Mouse (Mus musculus): ENCODE measurements around the gene Slfn1. TPM values are rescaled to one million over a fixed set of nuclear protein-coding genes. Genes with fewer than 3 reads are reported as not detected.

Gene Slfn1
- not detected in 2 replicates for polyA plus RNA-seq (2016; fragmentation: Nextera tagmentation; extraction: Ambion mirVana)

DNA sequence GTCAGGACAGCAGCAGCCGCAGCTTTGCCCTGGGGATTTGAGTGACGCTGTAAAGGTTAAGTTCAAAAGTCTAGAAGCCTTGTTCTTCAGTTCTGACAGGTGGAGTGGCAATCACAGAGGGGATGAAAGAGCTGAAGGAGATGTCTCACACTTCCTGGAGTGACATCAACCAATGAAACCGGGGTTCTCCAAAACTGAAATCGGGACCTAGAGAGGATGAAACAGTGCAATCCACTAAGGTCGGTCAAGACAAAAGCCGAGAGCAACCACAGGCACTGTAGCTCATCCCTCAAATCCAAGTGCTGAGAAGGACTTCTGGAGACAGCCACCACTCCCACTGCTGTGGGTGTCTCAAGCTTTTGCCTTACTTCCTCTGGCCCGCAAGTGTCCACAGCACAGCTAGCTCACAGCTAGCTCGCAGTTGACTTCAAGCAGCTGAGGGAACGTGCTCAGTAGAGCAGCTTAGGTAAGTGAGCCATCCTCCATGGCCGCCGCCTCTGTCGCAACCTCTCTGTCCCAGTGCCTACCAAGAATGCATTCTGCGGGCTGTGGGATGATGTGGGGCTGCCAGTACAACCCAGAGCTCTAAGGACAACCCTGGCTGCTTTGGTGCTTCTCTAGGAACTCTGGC lies at the start of gene Slfn1:
Slfn1 (plus strand) TSS at position 253 of the 631 bp plus-strand sequence.
- no peak within 1 kb of the TSS for H3K4me3 ChIP-seq
- no peaks in the 10 kb centered on the region for H3K27me3 ChIP-seq (replicated peaks; ENCODE audit: low read depth, poor library complexity, severe bottlenecking)
- no peaks in the 10 kb centered on the region for H3K36me3 ChIP-seq (replicated peaks)
- no peak within 1 kb of the TSS for H3K27ac ChIP-seq (replicated peaks)
- 90% methylated on average over 13 of the region's 13 CpGs for WGBS
- no peak for DNase-seq (ENCODE audit: low spot score)
- H3K9me3 ChIP-seq: no peaks in the 10 kb centered on the region
- H3K4me1 ChIP-seq: no peaks in the 10 kb centered on the region

DNA sequence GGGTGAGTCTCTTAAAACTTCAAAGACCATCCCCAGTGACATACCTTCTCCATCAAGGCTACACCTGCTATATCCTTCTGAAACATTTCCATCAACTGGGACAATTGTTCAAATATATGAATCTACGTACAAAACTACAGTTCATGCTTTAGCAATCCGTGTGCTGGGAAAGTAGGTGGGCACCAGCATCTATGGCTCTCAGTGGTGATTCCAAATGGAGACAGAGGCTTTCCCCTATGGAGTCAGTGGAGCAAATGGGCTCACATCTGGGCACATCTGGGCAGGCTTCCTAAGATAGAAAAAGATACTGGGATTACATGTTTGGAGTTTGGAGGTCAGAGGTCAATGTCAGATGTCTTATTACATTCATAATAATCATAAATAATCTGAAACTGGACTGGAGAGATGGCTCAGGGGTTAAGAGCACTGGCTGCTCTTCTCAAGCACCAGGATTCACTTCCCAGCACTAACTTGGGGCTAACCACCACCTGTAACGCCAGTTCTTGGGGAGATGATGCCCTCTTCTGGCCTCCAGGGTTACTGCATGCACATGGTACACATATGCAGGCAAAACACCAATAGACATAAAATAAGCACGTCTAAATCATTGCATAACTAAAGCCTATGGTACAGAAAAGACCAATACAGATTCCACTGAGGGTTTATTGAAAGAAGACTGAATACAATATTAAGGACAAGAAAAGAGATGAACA lies 48.5 kb upstream of the Slfn1 start:
- H3K9me3 ChIP-seq: no peaks in the 10 kb centered on the region
- WGBS: 77% methylated on average over 4 of the region's 4 CpGs
- H3K27me3 ChIP-seq (replicated peaks; ENCODE audit: low read depth, poor library complexity, severe bottlenecking): no peaks in the 10 kb centered on the region
- H3K36me3 ChIP-seq (replicated peaks): no peaks in the 10 kb centered on the region
- no peak overlapping the region for H3K4me3 ChIP-seq
- H3K27ac ChIP-seq (replicated peaks): no peak overlapping the region
- DNase-seq (ENCODE audit: low spot score): no peak
- H3K4me1 ChIP-seq: no peaks in the 10 kb centered on the region

DNA sequence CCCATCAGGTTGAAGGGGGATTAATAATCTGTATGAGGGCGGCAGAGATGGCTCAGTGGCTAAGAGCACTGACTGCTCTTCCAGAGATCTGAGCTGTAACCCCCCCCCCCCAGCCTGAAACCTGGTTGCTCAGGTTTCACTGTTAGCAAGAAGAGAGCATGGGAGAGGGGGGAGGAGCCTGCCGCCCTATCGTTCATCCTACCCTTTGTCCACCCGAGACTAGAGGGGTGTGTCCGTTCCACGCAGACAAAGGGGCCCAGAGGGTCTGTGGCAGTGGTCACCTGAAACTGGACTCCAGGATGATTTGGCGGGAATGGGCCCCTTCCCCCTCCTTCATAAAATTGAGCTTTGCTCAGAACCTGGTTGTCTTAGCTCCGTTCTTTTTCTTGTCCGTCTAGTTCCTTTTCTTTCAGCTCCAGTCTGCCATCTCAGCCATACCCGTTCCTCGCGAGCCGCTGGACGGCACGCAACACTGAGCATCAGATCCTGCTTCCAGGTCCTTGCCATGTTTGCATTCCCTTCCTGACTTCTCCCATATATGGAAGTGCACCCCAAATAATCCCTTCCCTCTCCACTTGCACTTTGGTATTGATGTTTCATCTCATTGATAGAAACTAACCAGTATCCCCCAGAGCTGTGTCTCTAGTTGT lies 46.2 kb upstream of the Slfn1 start:
- H3K36me3 ChIP-seq (replicated peaks): no peaks in the 10 kb centered on the region
- H3K27ac ChIP-seq (replicated peaks): no peak overlapping the region
- WGBS: 91% methylated on average over 15 of the region's 15 CpGs

DNA sequence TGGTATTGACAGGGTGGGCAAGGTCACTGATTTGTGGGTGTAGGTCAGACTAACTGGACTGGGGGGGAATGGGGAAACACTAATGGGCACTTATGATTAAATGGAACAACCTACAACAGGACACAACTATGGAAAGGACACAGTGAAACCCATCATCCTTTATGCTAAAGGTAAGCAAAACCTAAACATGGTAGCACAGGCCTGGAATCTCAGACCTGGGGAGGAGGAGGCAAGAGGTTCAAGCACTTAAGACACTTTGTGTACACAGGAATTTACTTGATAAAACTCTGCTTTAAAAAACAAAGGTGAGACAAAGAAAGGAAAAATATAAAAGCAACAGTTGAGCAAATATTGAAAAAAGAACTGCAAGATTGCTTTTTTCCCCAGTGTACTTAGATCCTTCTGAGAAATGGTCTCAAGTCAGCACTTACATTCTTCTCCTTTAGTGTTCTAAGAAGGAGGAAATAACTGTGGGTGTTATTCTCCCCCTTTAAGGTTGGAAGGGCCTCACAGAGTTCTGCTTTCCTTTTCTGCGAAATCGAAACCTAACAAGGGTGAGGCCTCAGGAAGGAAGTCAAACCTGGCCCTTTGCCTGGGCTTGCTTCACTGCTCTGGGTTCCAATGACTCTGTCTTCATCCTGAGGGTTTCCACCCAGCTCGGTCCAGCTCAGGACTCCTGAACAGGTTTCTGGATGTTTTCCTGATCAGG lies 38.8 kb upstream of the Slfn1 start:
- H3K4me3 ChIP-seq: no peak overlapping the region
- no peaks in the 10 kb centered on the region for H3K36me3 ChIP-seq (replicated peaks)
- 79% methylated on average over 3 of the region's 3 CpGs for WGBS
- H3K9me3 ChIP-seq: no peaks in the 10 kb centered on the region
- no peaks in the 10 kb centered on the region for H3K4me1 ChIP-seq
- no peak overlapping the region for H3K27ac ChIP-seq (replicated peaks)
- DNase-seq (ENCODE audit: low spot score): no peak
- H3K27me3 ChIP-seq (replicated peaks; ENCODE audit: low read depth, poor library complexity, severe bottlenecking): no peaks in the 10 kb centered on the region

More for the DNA sequence above, 46.2 kb upstream of the Slfn1 start:
- DNase-seq (ENCODE audit: low spot score): no peak
- Histone ChIP-seq H3K4me1 (no peaks in the 10 kb centered on the region), H3K27me3 (replicated peaks; ENCODE audit: low read depth, poor library complexity, severe bottlenecking) (no peaks in the 10 kb centered on the region), H3K4me3 (no peak overlapping the region), H3K9me3 (no peaks in the 10 kb centered on the region)

DNA sequence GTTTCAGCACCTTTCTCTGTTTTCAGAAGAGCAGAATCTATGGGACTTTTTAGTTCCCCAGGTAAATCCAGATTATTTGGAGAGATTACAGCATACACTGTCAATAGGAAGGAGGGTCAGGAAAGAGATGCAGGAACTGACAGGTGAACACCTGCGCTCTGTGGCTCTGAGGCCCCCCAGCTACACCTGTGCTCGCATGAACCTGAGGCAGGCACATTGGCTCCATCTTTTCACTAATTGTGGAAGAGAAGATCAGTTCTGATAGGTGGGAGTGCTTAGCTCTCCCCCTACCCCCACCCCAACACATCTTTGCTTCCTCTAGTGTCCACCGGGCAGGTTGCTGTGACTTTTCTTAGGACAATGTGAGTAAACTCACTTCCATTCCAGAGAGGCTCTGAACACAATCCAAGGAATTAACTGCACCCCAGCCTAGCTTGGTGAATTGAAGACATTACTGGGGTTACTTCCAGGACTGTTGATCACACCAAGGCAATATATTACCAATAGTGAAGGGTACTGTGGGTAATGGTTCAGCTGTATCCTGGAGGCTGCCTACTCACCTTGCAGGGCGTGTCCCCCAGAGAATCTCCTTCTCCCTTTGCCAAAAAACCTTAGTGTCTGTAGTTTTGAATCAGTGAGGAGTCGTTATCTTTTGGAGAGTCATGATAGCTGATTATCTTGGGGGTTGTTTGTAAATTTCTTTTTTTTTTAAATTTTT lies 38.1 kb upstream of the Slfn1 start:
- H3K4me1 ChIP-seq: no peaks in the 10 kb centered on the region
- no peaks in the 10 kb centered on the region for H3K36me3 ChIP-seq (replicated peaks)
- H3K27ac ChIP-seq (replicated peaks): no peak overlapping the region
- H3K27me3 ChIP-seq (replicated peaks; ENCODE audit: low read depth, poor library complexity, severe bottlenecking): no peaks in the 10 kb centered on the region
- H3K4me3 ChIP-seq: no peak overlapping the region
- WGBS: 88% methylated on average over 5 of the region's 5 CpGs
- DNase-seq (ENCODE audit: low spot score): no peak
- H3K9me3 ChIP-seq: no peaks in the 10 kb centered on the region

DNA sequence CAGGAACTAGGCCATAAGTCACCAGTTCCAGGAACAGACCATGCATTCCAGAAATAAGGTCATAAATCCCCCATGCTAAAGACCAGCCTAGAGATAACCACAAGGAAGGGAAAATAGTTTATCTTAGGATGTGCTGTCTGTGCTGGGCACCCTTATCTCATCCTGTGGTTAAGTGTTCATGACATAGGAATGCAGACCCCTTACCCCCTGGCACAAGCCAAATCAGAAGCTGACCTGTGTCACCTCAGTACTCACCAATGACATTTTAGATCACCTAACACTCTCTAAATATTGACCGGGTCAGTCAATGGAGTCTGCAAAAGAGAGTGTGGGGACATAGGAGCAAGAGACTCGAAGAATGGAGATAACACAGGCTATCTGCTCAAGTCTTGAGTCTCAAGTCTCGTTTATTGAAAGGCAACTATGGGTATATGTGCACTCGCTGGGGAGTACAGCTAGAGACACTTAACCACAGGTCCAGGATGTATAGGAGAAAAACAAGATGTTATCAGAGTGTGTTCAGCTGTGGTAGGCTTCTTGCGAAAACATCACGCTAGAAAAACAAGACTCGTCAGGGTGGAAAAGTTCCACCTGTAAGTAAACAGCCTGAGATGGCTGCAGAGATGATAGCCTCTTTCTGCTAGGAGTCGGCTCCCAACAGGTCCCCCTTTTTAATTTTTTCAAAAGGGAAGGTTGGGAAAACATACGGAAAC lies 37.0 kb upstream of the Slfn1 start:
- 84% methylated on average over 9 of the region's 9 CpGs for WGBS
- no peak for DNase-seq (ENCODE audit: low spot score)

DNA sequence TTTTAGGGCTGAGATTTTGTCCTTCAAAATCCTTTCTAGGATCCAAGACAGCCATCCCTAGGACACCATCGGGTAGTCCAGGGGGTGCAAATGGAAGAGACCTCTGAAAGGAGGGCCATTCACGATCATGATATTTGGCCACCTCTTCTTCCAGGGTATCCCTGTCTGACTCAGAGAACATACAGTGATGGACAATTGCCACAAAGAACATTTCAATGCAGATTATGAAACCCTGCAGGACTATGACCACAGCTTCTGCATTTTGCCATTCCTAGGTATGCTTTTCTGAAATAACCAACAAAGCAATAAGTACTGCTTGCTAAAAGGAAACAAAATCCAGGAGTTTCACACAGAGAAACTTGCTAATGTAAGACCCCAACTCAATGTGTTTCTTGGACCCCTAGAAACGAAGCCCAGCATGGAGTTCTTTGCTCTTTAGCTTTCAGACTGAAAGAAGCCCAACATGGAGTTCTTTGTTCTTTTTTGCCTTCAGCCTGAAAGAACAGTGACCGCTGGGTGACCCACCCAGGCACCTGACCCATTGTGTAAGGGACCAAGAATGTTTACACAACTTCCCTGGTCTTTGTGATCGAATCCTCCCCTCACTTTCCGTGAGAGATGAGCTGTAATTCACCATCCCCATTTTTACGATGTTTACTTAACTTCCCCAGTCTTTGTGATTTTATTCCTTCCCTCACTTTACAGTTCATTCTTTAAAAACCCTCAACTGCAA lies 33.7 kb upstream of the Slfn1 start:
- DNase-seq (ENCODE audit: low spot score): no peak
- Histone ChIP-seq H3K4me1 (no peaks in the 10 kb centered on the region), H3K27ac (replicated peaks) (no peak overlapping the region), H3K27me3 (replicated peaks; ENCODE audit: low read depth, poor library complexity, severe bottlenecking) (no peaks in the 10 kb centered on the region), H3K36me3 (replicated peaks) (no peaks in the 10 kb centered on the region), H3K4me3 (no peak overlapping the region), H3K9me3 (peaks cover 7% of the 10 kb centered on the region; the same call in 1 of the 2 replicates)
- WGBS: 70% methylated on average over 7 of the region's 7 CpGs

More for the DNA sequence above, 37.0 kb upstream of the Slfn1 start:
- H3K4me3 ChIP-seq: no peak overlapping the region
- H3K36me3 ChIP-seq (replicated peaks): no peaks in the 10 kb centered on the region
- H3K4me1 ChIP-seq: no peaks in the 10 kb centered on the region
- H3K27ac ChIP-seq (replicated peaks): no peak overlapping the region
- H3K9me3 ChIP-seq: 0 out of 2 replicates have a peak, but pooled peaks cover 2% of the 10 kb centered on the region
- H3K27me3 ChIP-seq (replicated peaks; ENCODE audit: low read depth, poor library complexity, severe bottlenecking): no peaks in the 10 kb centered on the region

DNA sequence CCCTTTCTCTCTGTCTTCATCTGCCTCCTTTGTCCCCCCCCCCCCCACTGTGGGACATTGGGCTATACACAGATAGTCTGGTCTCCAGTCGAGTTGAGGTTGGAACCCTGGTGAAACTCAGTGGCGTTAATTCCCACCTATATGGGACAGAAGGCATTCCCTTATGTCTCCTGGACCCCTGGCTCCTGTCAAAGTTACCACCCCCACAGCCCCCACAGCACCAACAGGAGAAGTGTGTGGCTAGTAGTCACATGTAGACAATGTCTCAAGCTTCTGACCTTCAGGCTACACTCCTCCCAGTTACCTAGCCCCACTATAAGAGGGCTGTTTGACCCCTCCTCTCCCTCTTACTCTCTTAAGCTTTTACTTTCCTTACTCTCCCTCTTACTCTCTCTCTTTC lies 32.5 kb upstream of the Slfn1 start:
- Histone ChIP-seq H3K4me3 (no peak overlapping the region), H3K27me3 (replicated peaks; ENCODE audit: low read depth, poor library complexity, severe bottlenecking) (no peaks in the 10 kb centered on the region), H3K27ac (replicated peaks) (no peak overlapping the region), H3K36me3 (replicated peaks) (no peaks in the 10 kb centered on the region), H3K9me3 (peaks cover 7% of the 10 kb centered on the region; the same call in 1 of the 2 replicates), H3K4me1 (no peaks in the 10 kb centered on the region)
- DNase-seq (ENCODE audit: low spot score): no peak
- 85% methylated on average over 2 of the region's 2 CpGs for WGBS

DNA sequence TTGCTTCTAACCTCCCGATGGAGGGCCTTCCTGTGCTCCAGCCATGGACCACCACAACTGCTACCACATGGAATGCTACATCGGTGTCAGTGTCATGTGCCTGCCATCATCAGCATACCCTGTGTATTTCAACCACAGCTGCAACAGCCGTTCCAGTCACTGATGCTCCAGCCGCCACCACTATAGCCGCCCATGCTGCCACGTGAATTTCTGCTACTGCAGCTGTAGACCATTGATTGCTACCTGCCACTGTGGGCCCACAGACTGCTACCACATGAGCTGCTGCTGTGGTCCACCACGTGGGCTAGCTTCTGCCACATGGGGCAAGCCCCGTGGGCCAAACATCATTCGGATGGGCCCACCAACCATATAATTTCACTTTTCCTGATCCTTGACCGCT lies 31.9 kb upstream of the Slfn1 start:
- Histone ChIP-seq H3K4me3 (no peak overlapping the region), H3K27me3 (replicated peaks; ENCODE audit: low read depth, poor library complexity, severe bottlenecking) (no peaks in the 10 kb centered on the region), H3K9me3 (peaks cover 7% of the 10 kb centered on the region; the same call in 1 of the 2 replicates), H3K27ac (replicated peaks) (no peak overlapping the region), H3K36me3 (replicated peaks) (no peaks in the 10 kb centered on the region), H3K4me1 (no peaks in the 10 kb centered on the region)
- no peak for DNase-seq (ENCODE audit: low spot score)
- WGBS: 92% methylated on average over 10 of the region's 10 CpGs

DNA sequence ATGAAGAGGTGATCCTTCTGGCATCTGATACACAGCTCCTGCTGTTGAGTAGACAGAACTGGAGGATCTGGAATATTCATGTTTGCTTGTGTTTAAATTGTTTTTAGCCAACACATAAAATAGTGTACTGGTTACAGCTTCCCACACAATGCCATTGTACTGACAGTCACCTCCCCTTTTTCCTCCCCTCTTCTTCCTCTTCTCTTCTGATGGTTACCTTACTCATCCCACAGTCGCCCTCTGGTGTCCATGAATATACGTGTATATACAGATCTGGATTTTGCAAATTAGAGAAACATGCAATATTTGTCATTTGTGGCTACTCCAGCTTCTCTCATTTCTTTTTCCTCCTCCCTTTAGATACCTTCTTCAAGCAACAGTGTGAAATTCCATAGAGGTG lies 1.5 kb upstream of the Slfn1 start:
- 0 out of 2 replicates have a peak, but pooled peaks cover 2% of the 10 kb centered on the region for H3K9me3 ChIP-seq
- no peak overlapping the region for H3K4me3 ChIP-seq
- no peaks in the 10 kb centered on the region for H3K27me3 ChIP-seq (replicated peaks; ENCODE audit: low read depth, poor library complexity, severe bottlenecking)
- 45% methylated on average over 2 of the region's 2 CpGs for WGBS
- no peak overlapping the region for H3K27ac ChIP-seq (replicated peaks)
- no peaks in the 10 kb centered on the region for H3K4me1 ChIP-seq
- no peaks in the 10 kb centered on the region for H3K36me3 ChIP-seq (replicated peaks)
- no peak for DNase-seq (ENCODE audit: low spot score)

DNA sequence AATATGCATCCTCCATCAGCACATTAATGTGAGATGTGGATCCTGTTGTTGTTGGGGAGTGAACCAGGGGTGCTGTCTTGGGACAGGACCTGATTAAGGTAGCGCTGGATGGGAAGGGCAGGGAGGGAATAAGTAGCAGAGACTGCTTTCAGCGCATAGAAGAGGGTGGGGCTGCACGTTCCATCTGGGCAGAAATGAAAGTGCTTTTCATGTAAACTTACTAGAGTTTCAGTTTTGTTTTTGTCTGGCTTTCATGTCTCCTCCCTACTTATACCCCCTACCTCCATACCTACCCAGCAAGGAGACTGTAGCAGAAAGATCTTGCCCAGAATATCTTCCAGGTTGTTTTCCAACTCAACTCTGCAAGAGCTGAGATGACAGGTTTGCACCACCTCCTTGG lies 1.4 kb downstream of the Slfn1 start:
- no peak overlapping the region for H3K4me3 ChIP-seq
- 52% methylated on average over 3 of the region's 3 CpGs for WGBS
- H3K4me1 ChIP-seq: no peaks in the 10 kb centered on the region
- no peaks in the 10 kb centered on the region for H3K36me3 ChIP-seq (replicated peaks)
- no peaks in the 10 kb centered on the region for H3K9me3 ChIP-seq
- no peak overlapping the region for H3K27ac ChIP-seq (replicated peaks)
- no peaks in the 10 kb centered on the region for H3K27me3 ChIP-seq (replicated peaks; ENCODE audit: low read depth, poor library complexity, severe bottlenecking)
- DNase-seq (ENCODE audit: low spot score): no peak
